Mouse (Mus musculus) heart, embryonic 14.5 days (tissue): ENCODE measurements around the gene Gm45618. TPM values are rescaled to one million over a fixed set of nuclear protein-coding genes. Genes with fewer than 3 reads are reported as not detected.

Experiments used
- ATAC-seq: fragments of 200-750 bp; cut with Nextera tagmentation; 2 replicates; pipeline ENCODE4 v1.8.0; 2017; ENCODE audit warnings: low read depth, moderate TSS enrichment; ENCODE audit not compliant: insufficient number of reproducible peaks, insufficient read depth, low FRiP score
- H3K27ac ChIP-seq, 2 experiments: fragments of 200-500 bp in 1 of 2; fragments of 300-500 bp in 1 of 2; sonication (generic) in 1 of 2; replicated peaks in 1 of 2; 2 replicates each; pipeline ENCODE4 v1.5.1; 2012 to 2014; ENCODE audit warnings: low read depth in 2 of 2, low read length in 2 of 2, control low read depth in 1 of 2, mild to moderate bottlenecking in 1 of 2, mixed read lengths in 1 of 2; ENCODE audit not compliant: control insufficient read depth in 1 of 2, insufficient read depth in 1 of 2
- H3K27me3 ChIP-seq: fragments of 300-500 bp; sonication (generic); 2 replicates; pipeline ENCODE4 v1.6.1; 2014; ENCODE audit warnings: mild to moderate bottlenecking, low read length, control low read depth; ENCODE audit not compliant: control insufficient read depth, insufficient read depth
- H3K36me3 ChIP-seq: fragments of 300-500 bp; sonication (generic); 2 replicates; pipeline ENCODE4 v1.6.1; 2014; ENCODE audit warnings: mild to moderate bottlenecking, control low read depth, low read length, mixed read lengths; ENCODE audit not compliant: control insufficient read depth, insufficient read depth
- H3K4me1 ChIP-seq, 2 experiments: fragments of 200-500 bp in 1 of 2; fragments of 300-500 bp in 1 of 2; sonication (generic) in 1 of 2; 2 replicates each; pipeline ENCODE4 v1.6.1; 2012 to 2014; ENCODE audit warnings: low read length in 2 of 2, control low read depth in 1 of 2, mixed read lengths in 1 of 2; ENCODE audit not compliant: control insufficient read depth in 2 of 2, insufficient read depth in 2 of 2
- H3K4me2 ChIP-seq: fragments of 300-500 bp; sonication (generic); 2 replicates; pipeline ENCODE4 v1.6.1; 2014; ENCODE audit warnings: mild to moderate bottlenecking, low read length
- H3K4me3 ChIP-seq, 2 experiments: fragments of 200-500 bp in 1 of 2; fragments of 300-500 bp in 1 of 2; sonication (generic) in 1 of 2; 2 replicates each; pipeline ENCODE4 v1.5.1; 2012 to 2014; ENCODE audit warnings: low read length in 2 of 2, mild to moderate bottlenecking in 2 of 2, control low read depth in 1 of 2, low read depth in 1 of 2, moderate library complexity in 1 of 2; ENCODE audit not compliant: control insufficient read depth in 1 of 2, insufficient read depth in 1 of 2
- H3K9ac ChIP-seq: fragments of 300-500 bp; sonication (generic); 2 replicates; pipeline ENCODE4 v1.6.1; 2014; ENCODE audit warnings: mild to moderate bottlenecking, low read length
- H3K9me3 ChIP-seq: fragments of 300-500 bp; sonication (generic); 2 replicates; pipeline ENCODE4 v1.6.1; 2016; ENCODE audit warnings: low read length, control low read depth; ENCODE audit not compliant: control insufficient read depth
- WGBS: fragments of 180-500 bp; shearing (Covaris S2); extraction: QIAGEN DNeasy Blood & Tissue Kit; methylation state at CpG from one replicate; pipeline ENCODE4 v1.1.7; 2014; 5-methylcytosine and 5-hydroxymethylcytosine counted together
- polyA plus RNA-seq: library from polyadenylated mRNA; unstranded; fragments of >200 nt; fragmentation: Nextera tagmentation; extraction: Ambion mirVana; gene quantifications from 2 replicates; pipeline ENCODE4 v1.2.1, GENCODE M21; 2014

The Gm45618 gene
- polyA plus RNA-seq, 1 experiment from 2014 or later, result not detected

DNA sequence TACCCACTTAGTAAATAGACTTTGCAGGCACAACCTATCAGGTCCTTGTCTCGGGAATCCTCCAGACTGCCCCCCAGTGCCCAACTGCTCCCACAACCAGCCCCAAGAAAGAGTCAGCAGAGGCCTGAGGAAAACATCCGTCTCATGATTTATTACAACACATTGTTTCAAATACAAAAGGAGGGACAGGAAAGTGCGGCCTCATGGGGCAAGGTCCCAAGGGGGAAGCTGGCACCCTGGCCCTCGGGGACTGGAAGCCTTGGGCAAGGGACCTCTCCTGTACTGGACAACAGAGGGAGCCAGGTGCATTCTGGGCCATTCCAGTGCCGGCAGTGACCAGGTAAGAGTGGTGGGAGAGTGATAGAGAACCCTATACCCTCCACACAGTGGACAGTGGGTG, 41.2 kb downstream of the Gm45618 start:
- no peak overlapping the region for H3K4me2 ChIP-seq
- peaks cover 9% of the 10 kb centered on the region; the same call in 1 of the 2 replicates for H3K27me3 ChIP-seq
- H3K27ac ChIP-seq, result no peak overlapping the region
- H3K9me3 ChIP-seq, result no peaks in the 10 kb centered on the region
- H3K36me3 ChIP-seq, result peaks cover 49% of the 10 kb centered on the region
- ATAC-seq, result no peak
- H3K4me3 ChIP-seq, result no peak overlapping the region
- WGBS, result 71% methylated on average over 5 of the region's 5 CpGs
- no peak overlapping the region for H3K9ac ChIP-seq
- H3K4me1 ChIP-seq, result peaks cover 19 to 27% of the 10 kb centered on the region in 2 experiments

GRCm38 (mm10) chr7:142077138-142077537, 43.4 kb downstream of the Gm45618 start:
- WGBS, result 28% methylated on average over 3 of the region's 3 CpGs
- no peaks in the 10 kb centered on the region for H3K27me3 ChIP-seq
- peak overlapping the region; percentile 26 to 53; a peak in 3 of 4 replicates for H3K27ac ChIP-seq
- no peaks in the 10 kb centered on the region for H3K9me3 ChIP-seq
- peaks cover 34% of the 10 kb centered on the region for H3K36me3 ChIP-seq
- 0 out of 2 replicates have a peak overlapping the region, but pooled peaks have one; percentile 11 for H3K9ac ChIP-seq
- H3K4me3 ChIP-seq, result no peak overlapping the region
- H3K4me2 ChIP-seq, result no peak overlapping the region
- peaks cover 14 to 21% of the 10 kb centered on the region in 2 experiments for H3K4me1 ChIP-seq
- no peak for ATAC-seq

- H3K27ac ChIP-seq, result no peak overlapping the region
- ATAC-seq, result no peak
- H3K4me2 ChIP-seq, result 0 out of 2 replicates have a peak overlapping the region, but pooled peaks have one; percentile 7
- 0 out of 2 replicates have a peak, but pooled peaks cover 2% of the 10 kb centered on the region for H3K27me3 ChIP-seq
- peaks cover 6% of the 10 kb centered on the region for H3K36me3 ChIP-seq
- H3K9me3 ChIP-seq, result no peaks in the 10 kb centered on the region
- H3K4me3 ChIP-seq, result no peak overlapping the region
- no peak overlapping the region for H3K9ac ChIP-seq
- WGBS, result 48% methylated on average over 8 of the region's 8 CpGs
- H3K4me1 ChIP-seq, result peaks cover 17 to 27% of the 10 kb centered on the region in 2 experiments
Measured at GRCm38 (mm10) chr7:142074146-142074886, 46.2 kb downstream of the Gm45618 start.

DNA sequence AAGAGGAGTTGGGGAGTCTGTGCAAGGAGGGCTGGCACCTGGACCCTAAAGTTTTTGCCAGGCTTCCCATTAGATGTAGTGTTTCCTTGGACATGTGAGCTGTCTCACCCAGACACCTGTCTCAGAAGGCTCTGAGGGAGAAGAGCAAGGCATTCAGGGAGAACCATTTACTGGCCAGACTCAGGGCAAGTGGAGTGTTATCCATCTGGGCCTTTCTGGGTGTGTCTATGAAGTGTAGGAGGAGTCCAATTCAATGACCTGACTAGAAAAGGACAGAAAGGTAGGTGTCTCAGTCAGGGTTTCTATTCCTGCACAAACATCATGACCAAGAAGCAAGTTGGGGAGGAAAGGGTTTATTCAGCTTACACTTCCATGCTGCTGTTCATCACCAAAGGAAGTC, 48.8 kb downstream of the Gm45618 start:
- Histone ChIP-seq H3K27ac (no peak overlapping the region), H3K27me3 (0 out of 2 replicates have a peak, but pooled peaks cover 2% of the 10 kb centered on the region), H3K4me2 (no peak overlapping the region), H3K9me3 (no peaks in the 10 kb centered on the region), H3K4me1 (peaks cover 11 to 16% of the 10 kb centered on the region in 2 experiments), H3K9ac (no peak overlapping the region), H3K36me3 (no peaks in the 10 kb centered on the region), H3K4me3 (no peak overlapping the region)
- ATAC-seq, result no peak

- Histone ChIP-seq H3K27me3 (0 out of 2 replicates have a peak, but pooled peaks cover 2% of the 10 kb centered on the region), H3K27ac (no peak overlapping the region), H3K36me3 (no peaks in the 10 kb centered on the region), H3K9ac (no peak overlapping the region), H3K4me2 (peak overlapping the region; percentile 52), H3K4me1 (peaks cover 11 to 15% of the 10 kb centered on the region in 2 experiments), H3K4me3 (peak overlapping the region; percentile 3 to 9; a peak in 2 of 4 replicates), H3K9me3 (no peaks in the 10 kb centered on the region)
- WGBS, result 5% methylated on average over 10 of the region's 10 CpGs
- ATAC-seq, result peak; percentile 21; the same call in 1 of the 2 replicates
Measured at GRCm38 (mm10) chr7:142071212-142071578, 49.3 kb downstream of the Gm45618 start.

GRCm38 (mm10) chr7:142070458-142071211, 49.9 kb downstream of the Gm45618 start:
- Histone ChIP-seq H3K27me3 (0 out of 2 replicates have a peak, but pooled peaks cover 2% of the 10 kb centered on the region), H3K4me3 (peak overlapping the region; percentile 3 to 9; a peak in 2 of 4 replicates)

More at GRCm38 (mm10) chr7:142070458-142071211, 49.9 kb downstream of the Gm45618 start:
- no peak overlapping the region for H3K9ac ChIP-seq
- no peak overlapping the region for H3K27ac ChIP-seq
- H3K9me3 ChIP-seq, result no peaks in the 10 kb centered on the region
- peaks cover 11 to 15% of the 10 kb centered on the region in 2 experiments for H3K4me1 ChIP-seq
- H3K4me2 ChIP-seq, result peak overlapping the region; percentile 52
- peak; percentile 80; the same call in 1 of the 2 replicates for ATAC-seq
- H3K36me3 ChIP-seq, result no peaks in the 10 kb centered on the region
- 14% methylated on average over 13 of the region's 13 CpGs for WGBS
